Mouse (Mus musculus) spleen, adult 18-20 months (tissue): Measurements from ENCODE around the gene Bod1.

Source experiments
- DNase-seq, 2 experiments: peaks; one replicate each; pipeline ENCODE4 v3.0.0; 2022; ENCODE audit warnings: mixed read lengths in 2 of 2

Bod1 gene

DNA sequence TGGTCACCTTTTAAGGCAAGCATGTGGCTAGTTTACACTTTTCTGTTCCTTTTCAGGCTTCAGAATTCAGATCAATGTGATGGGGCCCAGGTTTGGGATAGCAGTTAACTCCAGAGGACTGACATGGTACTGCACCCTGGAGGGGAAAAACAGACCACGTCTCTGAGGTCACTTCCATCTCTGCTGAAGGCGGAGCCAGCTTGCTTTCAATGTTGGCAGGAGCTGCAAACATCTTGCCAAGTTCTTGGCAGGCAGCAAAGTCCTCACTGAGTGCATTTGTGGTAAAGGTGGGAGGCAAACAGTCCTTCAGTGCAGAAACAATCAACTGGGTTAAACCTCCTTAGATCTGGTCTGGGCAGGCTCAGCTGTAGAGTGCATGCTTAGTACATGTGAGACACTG is 7.5 kb downstream of the Bod1 start:
- no peak for DNase-seq

DNA sequence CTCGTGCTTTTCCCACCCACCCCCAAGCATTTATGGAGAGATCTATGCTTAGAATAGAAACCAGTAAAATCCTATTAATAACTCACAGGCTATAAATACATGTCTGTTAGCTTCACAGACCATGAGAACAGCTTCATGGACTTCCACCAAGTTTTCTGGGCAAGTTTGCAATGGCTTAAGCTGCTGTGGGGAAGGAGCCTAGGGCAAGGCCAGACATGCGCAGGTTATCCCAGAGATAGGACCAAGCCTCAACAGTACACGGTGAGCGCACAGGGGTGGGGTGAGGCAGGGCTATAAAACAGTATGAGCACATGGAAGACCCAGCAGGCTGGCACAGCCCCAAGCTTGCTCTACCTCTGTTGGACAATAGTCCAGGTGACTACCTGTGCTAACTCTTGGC is 8.2 kb downstream of the Bod1 start:
- no peak for DNase-seq

DNA sequence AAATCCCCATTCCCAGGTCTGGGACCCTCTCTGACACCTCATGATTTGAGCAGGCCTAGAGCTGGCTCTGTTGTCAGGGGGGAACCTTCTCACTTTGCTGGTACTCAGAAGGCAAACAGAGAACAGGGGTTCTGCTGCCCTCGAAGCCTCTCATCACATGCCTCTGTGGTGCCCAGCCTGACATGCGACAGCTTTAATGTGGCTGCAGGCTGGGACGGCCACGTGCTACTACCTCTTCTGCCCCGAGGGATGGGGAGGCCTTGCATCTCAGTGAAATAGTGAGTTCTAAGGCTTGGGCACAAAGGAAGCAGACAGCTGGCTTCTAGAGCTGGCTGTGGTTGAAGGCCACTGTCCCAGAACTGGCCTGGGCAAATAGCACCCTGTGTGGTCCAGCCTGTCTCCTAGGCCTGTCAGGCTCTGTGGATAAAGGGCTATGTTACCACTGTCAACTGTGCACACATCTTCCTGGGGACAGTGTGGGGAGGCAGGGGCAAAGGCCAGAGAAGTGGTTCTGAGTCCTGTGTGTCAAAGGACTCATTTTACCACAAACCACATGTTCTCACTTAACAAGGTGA is 8.7 kb downstream of the Bod1 start:
- no peak for DNase-seq

DNA sequence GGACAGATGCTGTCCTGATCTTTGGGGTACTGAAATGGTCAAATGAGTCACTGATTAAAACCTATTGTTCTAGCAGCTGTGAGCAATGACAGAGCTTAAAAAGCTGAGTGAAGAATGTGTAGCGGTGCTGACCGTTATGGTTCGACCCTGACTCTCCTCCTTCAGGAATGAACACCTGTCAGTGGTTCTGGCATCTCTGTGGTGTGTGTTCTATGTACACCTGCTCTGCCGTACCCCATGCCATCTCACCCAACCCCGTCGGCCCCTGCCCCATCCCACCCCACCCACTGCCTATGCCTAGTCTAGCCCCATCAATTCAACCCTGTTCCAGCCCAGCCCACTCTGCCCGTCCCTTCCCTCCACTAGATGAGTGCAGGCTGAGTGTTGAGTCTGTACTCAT is 9.5 kb downstream of the Bod1 start:
- no peak for DNase-seq

DNA sequence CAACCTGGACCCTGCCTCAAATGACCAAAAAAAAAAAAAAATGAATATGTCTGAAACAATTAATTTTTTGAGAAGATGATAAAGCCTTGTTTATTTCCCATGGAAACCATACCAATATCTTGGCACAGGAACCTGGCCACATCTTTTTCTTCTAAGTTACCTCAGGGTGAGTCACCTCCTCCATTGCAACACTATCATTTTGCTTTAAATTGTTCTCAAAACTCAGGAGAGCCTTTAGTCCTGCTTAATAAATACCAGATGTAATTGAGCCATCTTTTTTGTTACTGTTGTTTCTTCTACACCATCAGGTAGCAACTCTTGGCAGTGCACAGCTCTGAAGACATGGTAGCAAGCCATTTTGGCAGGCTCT is 13.9 kb downstream of the Bod1 start:
- no peak for DNase-seq

DNA sequence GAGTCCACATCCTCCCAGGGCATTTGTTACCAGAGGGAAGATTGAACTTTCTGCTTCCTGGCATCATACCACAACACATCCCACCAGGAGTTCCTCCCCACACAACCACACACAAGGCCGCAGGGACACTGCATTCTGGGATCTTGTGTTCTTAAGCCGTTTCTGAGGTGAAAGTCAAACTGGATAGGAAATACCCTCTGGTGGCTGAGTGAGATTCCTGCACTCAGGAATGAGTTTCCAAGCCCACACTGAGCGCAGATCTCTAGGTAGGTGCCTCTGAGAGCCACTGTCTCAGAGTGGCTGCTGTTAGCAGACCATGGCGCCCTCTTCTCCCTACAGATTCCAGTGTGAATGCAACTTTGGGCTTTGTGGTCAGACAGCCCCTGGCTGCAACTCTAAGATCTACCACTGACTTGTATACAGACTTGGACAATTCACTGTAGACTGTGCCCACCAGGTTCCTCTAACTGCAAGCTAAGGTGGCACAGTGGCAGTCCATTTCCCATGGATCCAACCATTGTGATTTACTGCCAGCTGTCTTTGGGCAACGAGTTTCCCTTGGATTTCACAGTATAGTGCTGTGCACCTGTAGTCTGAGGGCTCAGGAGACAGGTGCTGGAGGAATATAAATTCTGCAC is 14.4 kb downstream of the Bod1 start:
- no peak for DNase-seq

- no peak for DNase-seq
Measured at GRCm38 (mm10) chr11:31649507-31649906, 22.2 kb downstream of the Bod1 start.

- DNase-seq = no peak
Measured at GRCm38 (mm10) chr11:31647268-31647667, 24.4 kb downstream of the Bod1 start.

- DNase-seq = no peak
Measured at GRCm38 (mm10) chr11:31646571-31646970, 25.1 kb downstream of the Bod1 start.

DNA sequence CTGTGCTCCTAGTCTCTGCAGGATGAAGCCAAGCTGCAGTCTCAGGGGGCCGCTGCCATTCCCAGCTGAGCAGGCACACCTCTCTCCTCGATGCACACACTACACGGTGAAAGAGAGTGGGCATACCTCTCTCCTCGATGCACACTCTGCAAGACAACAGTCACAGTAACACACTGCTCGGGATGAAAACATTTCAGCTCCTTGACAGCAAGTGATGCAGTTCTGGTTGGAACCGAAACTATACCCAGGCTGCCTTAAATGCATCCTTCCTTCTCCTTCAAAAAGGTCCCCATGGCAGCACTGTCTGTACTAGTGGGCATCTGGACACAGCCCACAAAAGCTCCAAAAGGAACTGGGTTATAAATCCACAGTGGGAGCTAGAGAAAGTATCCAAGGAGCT is 28.6 kb downstream of the Bod1 start:
- no peak for DNase-seq

DNA sequence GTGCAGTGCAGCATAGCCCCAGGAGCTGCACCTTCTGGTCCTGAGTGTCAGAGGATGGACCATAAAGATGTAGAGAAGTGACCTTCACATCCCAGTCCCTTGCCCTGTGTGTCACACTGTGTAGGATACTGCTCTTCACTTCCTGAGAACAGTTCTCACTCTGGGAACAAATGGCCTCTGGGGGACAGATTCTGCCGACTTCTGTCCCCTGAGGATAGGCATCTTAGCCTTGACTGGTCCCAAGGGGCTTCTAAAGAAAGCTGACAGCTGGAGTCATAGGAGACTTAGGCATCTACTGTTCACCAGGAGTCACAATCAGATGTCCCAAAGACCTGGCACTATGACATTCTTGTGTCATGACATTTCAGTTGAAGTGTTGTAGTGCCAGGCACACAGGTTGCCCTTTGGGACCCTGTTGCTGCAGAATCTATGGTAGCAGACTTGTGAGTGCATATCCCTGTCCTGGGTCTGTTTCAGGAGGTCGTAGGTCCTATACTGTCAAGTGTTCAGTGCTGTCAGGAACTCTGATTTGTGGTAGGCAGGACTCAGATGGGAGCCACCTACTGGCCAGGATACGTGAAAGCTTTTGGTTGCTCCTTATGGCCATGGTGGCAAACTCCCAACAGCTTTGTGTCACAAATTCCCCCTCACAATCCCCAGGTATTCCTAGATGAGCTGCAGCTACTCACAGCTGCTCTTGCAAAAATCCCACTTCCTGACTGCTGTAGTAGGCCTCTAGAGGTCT is 30.4 kb downstream of the Bod1 start:
- DNase-seq = no peak

GRCm38 (mm10) chr11:31640187-31640586 is 31.5 kb downstream of the Bod1 start:
- DNase-seq = no peak

DNA sequence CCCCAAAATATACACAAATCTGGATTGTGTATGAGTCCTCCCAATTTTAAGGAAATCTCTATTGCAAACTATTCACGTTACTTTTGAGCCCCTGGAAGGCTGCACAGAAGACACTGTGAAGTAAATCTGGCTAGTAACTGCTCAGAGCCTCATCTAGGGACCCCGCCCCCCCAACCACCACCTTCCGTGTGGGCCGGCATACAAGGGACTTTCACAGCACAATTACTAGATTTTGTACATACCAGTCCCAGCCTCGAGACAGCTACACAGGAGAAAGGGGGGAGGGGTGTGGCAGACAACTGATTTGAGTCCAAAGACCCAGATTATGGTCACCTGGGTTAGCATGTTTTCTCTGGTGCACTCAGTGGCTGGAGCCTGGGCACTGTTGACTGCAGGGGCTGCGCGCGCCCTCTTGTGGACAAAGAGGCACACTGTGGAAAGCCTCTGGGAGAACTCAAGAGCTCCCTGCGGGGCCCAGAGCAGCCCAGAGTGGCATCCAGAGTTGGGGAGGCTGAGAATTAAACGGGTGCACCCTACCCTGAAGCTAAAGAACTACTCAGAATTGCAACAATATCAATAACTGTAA is 33.8 kb downstream of the Bod1 start:
- DNase-seq = peak in 1 of 2 experiments; percentile 52

- no peak for DNase-seq
Measured at GRCm38 (mm10) chr11:31628700-31629099, 43.0 kb downstream of the Bod1 start.

DNA sequence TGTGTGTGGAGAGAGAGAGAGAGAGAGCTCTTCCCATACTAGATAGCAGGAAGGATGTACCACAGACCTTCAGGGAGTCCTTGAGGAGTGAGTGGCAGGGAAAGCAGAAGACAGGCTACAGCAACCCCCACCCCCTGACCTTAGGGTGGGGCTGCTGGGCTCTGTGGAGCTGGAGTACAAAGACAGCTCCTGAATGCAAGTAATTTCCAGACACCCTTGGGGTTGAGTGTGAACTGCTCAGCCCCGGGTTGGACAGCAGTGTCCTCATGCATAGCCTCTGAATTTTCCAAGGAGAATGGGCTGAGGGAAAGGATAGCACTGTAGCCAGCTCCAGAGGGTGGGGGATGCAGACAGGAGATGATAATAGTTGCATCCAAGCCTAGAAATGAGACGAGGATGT is 50.9 kb downstream of the Bod1 start:
- DNase-seq = no peak

DNA sequence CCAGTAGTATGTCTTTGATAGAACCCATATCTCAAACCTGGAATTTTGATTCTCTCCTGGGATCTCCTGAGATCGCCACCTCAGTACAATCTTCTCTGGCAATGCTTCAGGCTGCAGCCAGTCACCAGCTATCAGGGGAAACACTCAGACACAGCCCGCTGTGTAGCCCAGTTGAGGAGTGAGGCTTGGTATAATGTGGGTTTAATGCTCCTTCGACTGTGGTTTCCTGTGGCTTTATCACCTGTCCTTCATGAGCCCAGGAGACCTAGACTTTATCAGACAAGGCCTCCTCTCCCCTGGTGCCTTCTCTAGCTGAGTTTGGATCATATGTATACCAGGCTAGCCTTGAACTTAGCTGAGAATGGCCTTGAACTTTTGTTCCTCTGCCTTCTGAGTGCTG is 53.9 kb downstream of the Bod1 start:
- no peak for DNase-seq

DNA sequence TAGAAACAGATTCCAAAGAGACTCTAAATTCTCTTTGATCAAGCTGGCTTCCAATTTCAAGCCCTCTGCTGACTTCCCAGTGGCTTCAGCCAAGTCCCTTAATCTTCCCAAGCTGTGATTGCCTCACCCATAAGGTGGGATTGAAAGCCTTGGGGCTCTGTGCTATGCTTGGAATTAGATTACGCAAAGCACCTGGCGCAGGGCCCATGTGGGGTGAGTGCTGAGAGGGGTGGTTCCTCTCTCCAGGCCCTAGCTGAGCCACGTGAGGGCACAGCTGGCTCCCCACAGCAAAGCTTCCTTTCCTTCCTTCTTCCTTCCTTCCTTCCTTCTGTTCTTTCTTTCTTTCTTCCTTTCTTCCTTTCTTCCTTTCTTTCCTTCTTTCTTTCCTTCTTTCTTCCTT is 54.4 kb downstream of the Bod1 start:
- no peak for DNase-seq

- no peak for DNase-seq
Measured at GRCm38 (mm10) chr11:31616722-31617121, 55.0 kb downstream of the Bod1 start.
